Mouse (Mus musculus): ENCODE measurements around the gene Gm28048. TPM values are rescaled to one million over a fixed set of nuclear protein-coding genes. Genes with fewer than 3 reads are reported as not detected.

Gene Gm28048
- total RNA-seq, 2 experiments from 2014 or later: 1.5 TPM; not detected in 1

DNA sequence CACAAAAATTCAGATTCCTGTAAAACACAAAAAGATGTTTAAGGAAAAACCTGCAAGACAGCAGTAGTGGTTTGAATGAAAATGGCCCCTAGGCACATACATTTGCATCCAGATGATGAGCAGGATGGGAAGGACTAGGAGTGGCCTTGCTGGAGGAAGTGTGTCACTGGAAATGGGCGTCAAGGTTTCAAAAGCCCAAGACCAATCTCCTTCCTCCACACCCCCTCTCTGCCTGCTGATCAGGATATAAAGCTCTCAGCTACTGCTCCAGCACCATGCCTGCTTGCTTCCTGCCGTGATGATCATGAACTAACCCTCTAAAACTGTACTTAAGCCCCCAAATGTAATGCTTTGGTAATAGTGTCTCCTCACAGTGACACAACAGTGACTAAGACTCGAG is 81.8 kb downstream of the Gm28048 start:
- intact Hi-C loops (cut with DNase I): no loop called here
- DNase-seq: no peak

DNA sequence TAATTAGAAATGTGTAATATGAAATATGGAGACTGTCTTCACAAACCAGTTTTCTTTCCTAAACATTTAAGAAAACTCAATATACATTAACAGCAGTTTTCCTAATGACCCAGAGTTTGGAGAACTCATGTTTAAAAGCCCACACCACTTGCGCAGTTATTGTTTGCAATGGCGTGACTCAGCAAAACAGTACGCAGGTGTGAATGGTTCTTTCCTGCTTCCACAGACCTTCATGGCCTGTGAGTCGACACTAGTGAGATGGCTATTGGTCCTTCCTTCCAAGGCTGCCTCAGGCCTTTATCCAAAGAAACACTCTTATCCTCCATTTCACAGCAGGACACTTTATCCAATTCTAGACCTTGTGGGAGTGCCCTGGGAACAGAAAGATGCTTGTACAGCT is 84.2 kb downstream of the Gm28048 start:
- intact Hi-C loops (cut with DNase I): no loop called here
- DNase-seq: no peak

DNA sequence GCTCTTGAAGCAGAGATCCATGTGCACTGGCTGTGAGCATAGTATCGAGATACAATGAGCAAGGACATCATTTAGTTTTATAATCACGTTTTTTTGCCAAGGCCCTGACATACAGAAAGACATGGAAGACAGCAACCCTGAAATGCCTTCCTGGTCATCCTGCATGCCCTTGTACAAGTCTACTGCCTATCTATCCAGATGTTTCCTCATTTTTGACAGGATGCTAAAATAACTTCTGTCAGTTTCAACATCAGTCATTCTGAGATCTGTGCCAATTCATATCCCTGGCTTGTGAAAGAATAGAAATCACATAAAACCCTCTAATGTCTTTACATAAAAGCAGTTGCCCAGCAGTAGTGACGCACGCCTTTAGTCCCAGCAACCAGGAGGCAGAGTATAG is 84.8 kb downstream of the Gm28048 start:
- intact Hi-C loops (cut with DNase I): no loop called here
- no peak for DNase-seq

DNA sequence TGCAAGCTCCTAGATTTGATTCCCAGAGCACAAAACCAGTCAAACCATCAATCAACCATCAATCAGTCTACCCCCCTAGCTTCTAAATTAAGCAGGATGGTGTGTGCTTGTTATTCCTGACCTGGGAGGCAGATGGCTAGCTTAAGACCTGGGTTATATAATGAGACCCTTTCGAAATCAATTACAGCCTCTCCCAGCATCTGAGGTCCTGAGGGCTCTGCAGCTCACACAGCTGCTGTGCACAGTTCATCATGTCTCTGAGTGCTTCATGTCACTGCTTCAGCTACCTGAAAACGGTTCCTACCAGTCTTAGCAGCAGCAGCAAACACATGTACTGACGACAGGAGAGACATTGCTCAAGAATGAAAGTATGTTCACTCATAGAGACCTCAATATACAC is 88.8 kb downstream of the Gm28048 start:
- no peak for DNase-seq
- intact Hi-C loops (cut with DNase I): no loop called here

DNA sequence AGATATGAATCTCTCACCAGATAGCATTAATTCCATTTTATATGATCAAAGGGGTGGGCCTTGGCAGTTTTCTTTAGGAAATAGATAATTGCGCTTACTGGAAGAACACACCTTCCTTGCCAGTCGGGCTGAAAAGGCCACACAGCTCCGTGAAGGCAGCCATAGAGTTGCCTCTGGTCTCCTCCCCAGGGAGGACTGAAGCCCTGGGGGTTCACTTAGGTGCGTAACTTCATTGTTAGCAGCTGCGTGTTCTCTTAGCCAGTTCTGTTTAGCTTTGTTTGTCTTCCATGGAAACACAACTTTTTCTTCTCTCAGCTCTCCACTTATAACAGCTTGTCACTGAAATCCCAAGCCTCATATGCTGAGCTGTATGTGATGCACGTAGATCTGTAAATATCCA is 89.4 kb downstream of the Gm28048 start:
- intact Hi-C loops (cut with DNase I): no loop called here
- DNase-seq: no peak

DNA sequence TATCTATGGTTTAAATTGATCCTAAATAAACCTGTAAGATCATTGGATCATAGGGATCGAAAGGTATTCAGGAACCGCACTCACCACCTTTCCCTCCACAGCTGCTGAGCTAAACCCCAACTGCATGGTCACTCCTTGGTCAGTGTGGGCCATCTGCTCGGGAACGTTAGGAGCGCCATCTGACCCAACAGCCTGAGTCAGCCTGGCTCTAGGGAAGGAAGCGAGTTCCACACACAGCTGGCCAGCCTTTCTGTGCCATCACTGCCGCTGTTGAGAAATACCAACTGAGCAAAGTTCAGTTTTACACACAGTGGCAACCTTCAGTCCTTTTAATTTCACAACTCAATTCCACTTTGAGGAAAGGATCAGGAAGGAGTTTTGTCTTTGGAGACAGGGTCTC is 90.0 kb downstream of the Gm28048 start:
- intact Hi-C loops (cut with DNase I): no loop called here
- DNase-seq: no peak

DNA sequence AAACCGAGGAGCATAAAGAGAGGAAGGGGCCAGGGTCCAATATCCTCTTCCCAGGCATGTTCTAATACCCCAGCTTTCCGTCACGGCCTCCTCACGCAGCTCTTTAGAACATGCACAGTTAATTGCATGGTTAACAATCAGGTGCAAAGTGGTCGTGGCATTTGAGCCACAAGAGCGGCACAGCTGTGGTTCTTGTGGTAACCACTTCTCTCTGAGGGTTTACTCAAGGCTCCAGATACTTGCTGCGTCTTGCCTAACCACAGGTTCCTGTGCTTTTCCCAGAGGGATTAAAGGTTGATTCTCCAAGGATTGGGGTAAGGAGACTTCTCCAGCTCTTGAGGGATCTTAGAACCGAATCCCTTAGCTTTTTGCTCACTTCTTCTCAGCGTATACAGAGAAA is 90.6 kb downstream of the Gm28048 start:
- DNase-seq: no peak
- intact Hi-C loops (cut with DNase I): no loop called here

DNA sequence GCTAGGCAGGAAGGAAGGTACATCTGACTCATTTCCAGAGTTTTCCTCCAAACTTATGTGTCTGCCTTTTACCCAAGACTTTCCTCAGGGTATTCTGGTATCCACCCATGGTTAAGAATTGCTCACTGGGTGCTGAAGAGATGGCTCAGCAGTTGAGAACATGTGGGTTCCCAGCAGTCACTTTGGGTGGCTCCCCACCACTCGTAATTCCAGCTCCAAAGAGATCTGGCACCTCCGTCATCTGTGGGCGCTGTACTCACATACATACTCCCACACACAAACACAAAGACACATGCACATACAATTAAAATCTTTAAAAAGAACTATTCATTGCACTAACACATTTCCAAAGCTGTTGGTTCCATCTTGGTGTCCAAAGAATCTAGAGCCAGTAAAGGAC is 92.7 kb downstream of the Gm28048 start:
- intact Hi-C loops (cut with DNase I): no loop called here
- no peak for DNase-seq

DNA sequence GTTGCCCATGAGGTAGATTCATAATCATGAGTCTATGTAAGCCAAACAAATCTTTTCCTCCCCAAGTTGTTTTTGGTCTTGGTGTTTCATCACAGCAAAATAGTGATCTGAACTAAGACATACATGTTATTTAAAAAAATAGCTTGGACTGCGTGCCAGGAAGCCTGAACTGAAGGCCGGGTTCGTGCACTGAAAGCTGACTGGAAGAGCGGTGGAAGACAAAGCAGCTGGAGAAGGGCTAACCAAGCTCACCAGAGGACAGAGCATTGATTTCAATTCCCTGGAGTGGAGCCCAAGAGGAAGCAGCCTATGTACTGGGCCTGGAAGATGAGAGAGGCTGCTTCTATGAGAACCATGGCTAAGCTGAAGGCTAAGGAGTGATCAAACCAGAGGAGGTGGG is 94.9 kb downstream of the Gm28048 start:
- no peak for DNase-seq
- intact Hi-C loops (cut with DNase I): no loop called here

DNA sequence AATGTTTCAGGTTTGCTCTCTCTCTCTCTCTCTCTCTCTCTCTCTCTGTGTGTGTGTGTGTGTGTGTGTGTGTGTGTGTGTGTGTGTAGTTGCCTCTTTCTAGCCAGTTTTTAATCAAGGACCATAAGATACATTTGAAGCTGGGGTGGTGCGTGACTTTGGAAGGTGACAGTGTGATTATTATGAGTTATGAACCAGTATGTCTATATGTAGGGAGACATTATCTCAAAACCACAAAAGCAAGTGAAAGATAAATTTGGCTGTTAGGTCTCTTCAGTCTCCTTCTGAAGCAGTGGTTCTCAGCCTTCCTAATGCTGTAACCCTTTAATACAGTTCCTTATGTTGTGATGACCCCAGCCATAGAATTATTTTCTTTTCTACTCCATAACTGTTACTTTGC is 96.5 kb downstream of the Gm28048 start:
- intact Hi-C loops (cut with DNase I): no loop called here

DNA sequence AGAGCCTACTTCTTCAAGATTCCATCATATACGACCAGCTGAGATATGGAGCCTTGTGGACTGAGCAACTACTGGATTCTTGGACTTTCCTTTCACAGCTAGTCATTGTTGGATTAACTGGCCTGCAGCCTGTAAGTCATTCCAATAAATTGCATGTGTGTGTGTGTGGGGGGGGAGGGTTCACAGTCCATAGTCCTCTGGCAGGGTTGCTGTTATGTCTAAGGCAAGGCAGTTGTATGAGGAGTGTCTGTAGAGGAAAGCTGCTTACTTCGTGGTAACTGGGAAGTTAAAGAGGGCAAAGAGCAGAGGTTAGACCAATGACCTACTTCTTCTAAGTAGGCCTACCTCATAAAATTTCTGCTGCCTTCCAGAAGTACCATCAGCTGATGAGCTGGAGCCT is 98.2 kb downstream of the Gm28048 start:
- intact Hi-C loops (cut with DNase I): no loop called here
- no peak for DNase-seq

More for the DNA sequence above, 96.5 kb downstream of the Gm28048 start:
- no peak for DNase-seq

DNA sequence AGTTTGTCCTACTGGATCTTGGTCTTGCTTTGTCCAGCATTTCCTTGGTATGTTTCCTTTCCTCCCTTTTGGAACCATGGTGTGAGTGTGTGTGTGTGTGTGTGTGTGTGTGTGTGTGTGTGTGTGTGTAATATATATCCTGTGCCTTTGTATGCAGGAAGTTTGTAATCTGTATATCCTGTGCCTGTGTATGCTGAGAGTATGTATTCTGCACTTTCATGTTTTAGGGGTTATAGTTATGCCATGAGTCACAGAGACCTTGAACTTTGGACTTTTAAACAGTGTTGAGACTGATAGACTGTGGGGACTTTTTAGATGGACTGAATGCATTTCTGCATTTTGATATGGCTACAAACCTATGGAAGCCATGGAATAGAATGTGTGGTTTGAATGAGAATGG is 99.0 kb downstream of the Gm28048 start:
- intact Hi-C loops (cut with DNase I): no loop called here
- no peak for DNase-seq

DNA sequence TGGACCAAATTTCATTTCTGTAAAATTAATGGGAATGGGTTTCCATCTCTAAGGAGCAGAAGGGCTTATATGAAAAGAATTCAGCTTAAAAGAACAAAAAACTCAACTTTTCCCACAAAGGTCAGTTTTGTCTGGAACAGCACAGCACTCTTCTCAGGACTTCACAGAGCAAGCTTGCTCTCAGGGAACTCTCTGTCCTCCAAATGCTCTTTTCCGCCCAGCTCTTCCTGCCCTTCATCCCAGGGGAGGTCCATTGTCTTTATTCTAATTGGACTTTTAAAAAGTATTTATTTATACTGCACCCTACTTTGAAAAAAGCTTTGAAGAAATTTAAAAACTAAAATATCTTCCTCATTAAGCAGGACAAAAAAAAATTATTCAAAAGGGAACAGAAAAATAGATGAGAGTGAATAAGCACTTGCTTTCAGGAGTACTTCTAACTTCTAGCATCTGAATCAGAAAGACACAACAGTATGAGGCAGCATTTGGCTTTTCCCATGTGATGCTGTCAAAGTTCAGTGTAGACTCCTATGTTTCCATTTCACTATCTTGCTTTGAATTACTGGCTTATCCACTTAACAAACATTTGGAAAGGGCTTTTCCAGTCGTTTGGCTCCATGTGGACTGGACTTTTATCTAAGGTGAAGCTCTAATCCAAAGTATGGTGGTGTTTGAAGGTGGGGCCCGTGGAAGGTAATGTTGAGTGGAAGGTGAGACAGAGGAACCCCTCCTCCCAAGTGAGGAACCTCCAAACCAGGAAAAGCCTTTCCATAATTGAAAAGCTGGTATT is 101.3 kb downstream of the Gm28048 start:
- no peak for DNase-seq
- intact Hi-C loops (cut with DNase I): no loop called here

DNA sequence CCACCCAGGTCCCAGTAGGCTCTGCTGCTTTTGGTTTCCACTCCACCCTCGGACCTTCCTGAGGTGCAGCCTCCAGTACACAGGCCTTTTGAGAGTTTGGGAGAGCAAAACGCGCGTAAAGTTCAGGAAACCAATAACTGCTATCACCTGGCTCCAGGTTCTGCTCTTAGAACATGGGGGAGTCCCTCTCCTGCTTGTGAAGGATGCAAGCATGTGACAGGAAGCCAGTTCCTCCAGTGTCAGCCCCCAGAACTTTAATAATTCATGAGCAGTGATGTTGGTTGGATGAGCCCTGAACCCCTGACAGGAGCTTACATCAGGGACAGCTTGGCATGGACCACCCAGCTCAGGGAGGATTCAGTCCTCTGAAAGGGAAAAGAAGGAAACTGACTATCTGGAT is 102.2 kb downstream of the Gm28048 start:
- intact Hi-C loops (cut with DNase I): no loop called here
- DNase-seq: no peak

DNA sequence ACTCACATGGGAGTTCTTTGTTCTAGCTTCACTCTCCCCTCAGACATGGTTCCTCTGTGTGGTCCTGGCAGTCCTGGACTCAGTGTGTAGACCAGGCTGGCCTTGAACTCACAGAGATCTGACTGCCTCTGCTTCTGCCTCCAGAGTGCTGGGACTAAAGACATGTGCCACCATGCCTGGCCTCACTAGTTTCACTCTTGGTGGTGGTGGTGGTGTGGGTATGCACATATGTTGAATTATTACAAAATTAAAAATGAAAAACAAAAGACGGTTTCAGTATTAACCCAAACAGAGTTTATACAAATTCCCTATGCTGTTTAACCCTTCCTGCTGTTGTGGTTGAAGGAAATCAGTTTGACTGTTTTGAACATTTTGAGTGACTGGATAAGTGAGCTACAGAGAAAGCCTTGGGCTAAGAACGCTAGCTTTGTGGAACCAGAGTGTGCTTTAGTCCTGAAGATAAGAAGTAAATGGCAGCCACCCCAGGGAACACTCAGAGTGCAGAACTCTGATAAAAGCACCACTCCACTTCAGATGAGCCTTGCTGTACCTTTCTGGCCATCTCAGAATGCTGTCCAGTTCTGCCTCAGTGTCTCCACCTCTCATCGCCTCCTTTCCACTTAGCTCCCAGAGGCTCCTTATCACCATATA is 105.1 kb downstream of the Gm28048 start:
- DNase-seq: no peak
- intact Hi-C loops (cut with DNase I): no loop called here

DNA sequence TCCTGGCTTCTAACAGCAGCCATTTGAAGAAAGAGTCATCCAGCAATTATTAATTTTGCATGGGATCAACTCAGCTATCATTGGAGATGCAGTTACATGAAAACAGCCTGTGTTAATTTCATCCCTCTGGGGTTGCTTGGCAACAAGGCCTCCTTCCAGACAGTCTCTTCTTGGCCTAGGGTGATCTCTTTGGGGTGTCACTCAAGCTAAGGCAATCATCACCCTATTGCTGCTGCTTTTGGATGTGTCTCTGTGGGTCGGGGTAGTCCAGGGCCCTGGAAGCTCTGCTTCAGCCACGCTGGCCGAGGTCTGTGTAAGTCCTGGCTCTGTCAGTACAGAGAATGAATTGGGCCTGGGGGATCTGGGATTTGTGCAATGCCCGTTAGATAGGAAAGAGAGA is 106.6 kb downstream of the Gm28048 start:
- DNase-seq: no peak
- intact Hi-C loops (cut with DNase I): no loop called here

DNA sequence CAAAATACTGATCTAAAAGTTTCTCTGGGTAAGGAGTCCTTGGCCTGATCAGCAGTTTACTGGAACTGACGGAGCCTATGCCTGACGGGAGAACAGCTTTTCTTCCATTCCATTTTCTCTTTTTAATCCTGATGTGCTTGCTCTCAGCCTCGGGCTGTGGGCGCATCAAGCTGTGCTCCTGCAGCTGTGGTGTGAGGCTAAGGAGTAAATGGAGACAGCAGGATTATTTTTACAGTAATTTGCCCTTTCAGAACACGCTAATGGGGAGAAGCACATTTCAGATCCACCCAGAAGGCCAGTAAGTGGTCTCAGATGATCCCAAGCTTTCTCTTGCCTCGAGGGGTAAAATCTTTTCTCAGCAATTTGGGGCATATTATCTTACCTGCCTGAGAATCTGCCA is 107.1 kb downstream of the Gm28048 start:
- intact Hi-C loops (cut with DNase I): no loop called here
- no peak for DNase-seq

DNA sequence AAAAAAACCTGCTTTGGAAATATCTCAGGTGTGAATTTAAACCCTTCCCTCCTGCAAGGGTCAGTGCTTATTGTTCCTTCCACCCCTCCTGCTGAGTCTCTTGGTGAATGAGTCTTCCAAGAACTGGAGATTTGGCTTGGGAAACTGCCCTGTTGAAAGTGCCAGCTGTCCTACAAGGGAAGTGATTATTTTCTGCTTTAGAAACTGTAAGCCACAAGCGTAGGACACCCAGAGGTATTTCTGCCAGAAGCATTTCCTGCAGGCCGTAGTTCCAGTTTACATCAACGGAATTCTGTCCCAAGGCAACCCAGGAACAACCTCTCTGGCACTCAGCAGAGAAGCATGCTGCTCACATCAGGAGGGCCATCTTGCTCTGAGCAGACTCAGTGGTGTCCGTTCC is 108.5 kb downstream of the Gm28048 start:
- intact Hi-C loops (cut with DNase I): no loop called here
- DNase-seq: no peak

DNA sequence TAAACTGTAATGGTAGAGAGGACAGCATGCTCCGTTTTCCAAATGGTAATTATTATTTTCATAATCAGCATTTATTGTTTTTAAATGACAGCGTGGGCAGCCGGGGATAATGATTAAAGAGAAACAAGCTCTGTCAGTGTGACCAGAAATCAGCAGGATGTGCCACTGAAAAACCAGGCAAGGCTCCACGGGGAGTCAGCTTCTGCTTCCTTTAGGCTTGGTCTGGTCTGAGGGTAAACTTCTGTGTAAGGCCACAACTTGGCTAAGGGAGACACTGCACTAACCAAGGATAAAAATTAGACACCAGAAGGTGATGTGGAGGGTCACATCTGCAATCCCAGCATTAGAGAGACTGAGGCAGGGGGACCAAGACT is 109.6 kb downstream of the Gm28048 start:
- DNase-seq: no peak
- intact Hi-C loops (cut with DNase I): no loop called here

DNA sequence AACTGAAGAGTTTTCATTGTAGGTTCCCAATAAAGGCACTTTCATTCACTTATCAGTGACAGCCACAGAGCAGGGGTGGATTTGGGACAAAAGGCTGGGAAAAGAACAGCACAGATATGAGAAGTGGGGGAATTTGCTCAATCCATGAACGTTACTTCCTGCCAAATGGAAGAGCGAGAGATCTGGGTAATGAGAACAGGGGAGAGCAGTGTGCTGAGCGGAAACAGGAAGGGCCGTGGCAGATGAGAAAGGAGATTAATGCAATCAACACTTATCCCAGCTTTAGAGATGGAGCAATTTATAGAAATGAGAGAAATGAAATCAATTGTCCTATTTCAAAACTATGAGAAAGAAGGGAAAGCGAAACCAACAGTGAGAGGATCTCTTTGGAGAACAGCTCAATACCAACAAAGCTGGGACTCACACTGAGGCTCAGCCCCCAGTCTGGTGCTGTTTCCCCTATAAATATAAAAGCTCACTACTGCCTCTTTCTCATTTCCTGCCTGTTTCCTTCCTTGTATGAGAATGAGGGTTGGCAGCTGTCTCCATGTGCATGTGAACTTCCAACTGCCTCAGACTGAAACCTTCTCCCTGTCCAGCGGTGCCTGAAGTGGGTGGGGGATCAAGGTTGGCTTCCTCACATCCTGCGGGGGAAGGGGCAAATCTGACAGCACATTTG is 110.1 kb downstream of the Gm28048 start:
- intact Hi-C loops (cut with DNase I): no loop called here
- no peak for DNase-seq

DNA sequence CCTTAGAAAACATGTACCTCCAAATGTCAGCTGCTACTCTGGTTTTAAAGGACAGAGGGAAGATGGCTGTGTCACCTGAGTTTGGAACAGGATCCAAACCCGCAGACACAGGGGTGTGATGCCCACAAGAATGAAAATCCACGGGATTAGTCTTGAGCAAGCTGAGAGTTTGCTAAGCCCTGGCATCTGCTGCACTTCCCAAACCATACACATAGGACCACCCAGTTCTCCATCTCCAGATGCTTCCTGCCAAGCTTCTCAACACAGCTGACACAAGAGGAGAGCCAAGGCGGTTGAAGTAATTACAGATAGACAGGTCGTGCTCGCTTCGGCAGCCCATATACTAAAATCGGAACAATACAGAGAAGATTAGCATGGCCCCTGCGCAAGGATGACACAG is 113.3 kb downstream of the Gm28048 start:
- DNase-seq: no peak
- intact Hi-C loops (cut with DNase I): no loop called here

DNA sequence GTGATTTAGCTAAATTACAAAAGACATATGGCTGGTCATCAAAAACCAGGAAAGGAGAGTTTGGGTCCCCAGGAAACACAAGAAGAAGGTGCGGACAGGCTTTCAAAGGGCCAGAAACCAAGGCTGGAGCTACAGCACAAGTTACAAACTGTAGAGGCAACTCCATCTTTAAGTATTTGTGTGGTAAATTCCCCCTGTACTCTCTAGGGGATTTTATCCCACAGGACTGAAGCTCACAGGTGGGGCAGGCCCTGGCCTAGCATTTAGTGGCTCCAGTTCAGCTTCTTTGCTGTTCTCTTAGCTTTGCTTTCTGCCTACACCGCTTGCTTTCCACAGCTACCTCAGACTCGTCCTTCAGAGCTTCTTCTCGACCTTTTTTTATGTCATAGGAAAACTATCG is 114.2 kb downstream of the Gm28048 start:
- intact Hi-C loops (cut with DNase I): no loop called here
- DNase-seq: no peak

Measured in gastrocnemius, postnatal 36 days (tissue).